Mouse (Mus musculus) fibroblast of lung, adult 2 months (primary cell): ENCODE results near the gene Asb18.

ENCODE experiments used
- DNase-seq: peaks from one replicate; pipeline ENCODE4 v3.0.0-alpha.2; 2011; ENCODE audit warnings: low read depth

The Asb18 gene

GRCm38 (mm10) chr1:90014446-90014845 is at the start of gene Asb18:
Gene Asb18 (minus strand): TSS chr1:90014666.
- no peak for DNase-seq

GRCm38 (mm10) chr1:90060599-90060998 is 46.1 kb upstream of the Asb18 start:
- peak; percentile 38 for DNase-seq

- DNase-seq: no peak
Measured at GRCm38 (mm10) chr1:90060054-90060453, 45.6 kb upstream of the Asb18 start.

- DNase-seq: no peak
Measured at GRCm38 (mm10) chr1:90054991-90055390, 40.5 kb upstream of the Asb18 start.

- DNase-seq: peak; percentile 97
Measured at GRCm38 (mm10) chr1:90051347-90051746, 36.9 kb upstream of the Asb18 start.

- no peak for DNase-seq
Measured at GRCm38 (mm10) chr1:90050046-90050739, 35.7 kb upstream of the Asb18 start.

GRCm38 (mm10) chr1:90028305-90028704 is 13.8 kb upstream of the Asb18 start:
- DNase-seq: no peak

GRCm38 (mm10) chr1:90026945-90027344 is 12.5 kb upstream of the Asb18 start:
- no peak for DNase-seq

- no peak for DNase-seq
Measured at GRCm38 (mm10) chr1:90020336-90020735, 5.9 kb upstream of the Asb18 start.

- no peak for DNase-seq
Measured at GRCm38 (mm10) chr1:90018071-90018470, 3.6 kb upstream of the Asb18 start.

- no peak for DNase-seq
Measured at GRCm38 (mm10) chr1:90013273-90013672, 1.2 kb downstream of the Asb18 start.

GRCm38 (mm10) chr1:90012850-90013249 is 1.6 kb downstream of the Asb18 start:
- no peak for DNase-seq

- no peak for DNase-seq
Measured at GRCm38 (mm10) chr1:90012168-90012567, 2.3 kb downstream of the Asb18 start.

GRCm38 (mm10) chr1:90010077-90010476 is 4.4 kb downstream of the Asb18 start:
- DNase-seq: no peak

- no peak for DNase-seq
Measured at GRCm38 (mm10) chr1:90009188-90009587, 5.3 kb downstream of the Asb18 start.

GRCm38 (mm10) chr1:90006666-90007065 is 7.8 kb downstream of the Asb18 start:
- DNase-seq: no peak

GRCm38 (mm10) chr1:90000981-90001380 is 13.5 kb downstream of the Asb18 start:
- DNase-seq: no peak

GRCm38 (mm10) chr1:89999858-90000257 is 14.6 kb downstream of the Asb18 start:
- DNase-seq: no peak

GRCm38 (mm10) chr1:89998696-89999095 is 15.8 kb downstream of the Asb18 start:
- no peak for DNase-seq

- DNase-seq: no peak
Measured at GRCm38 (mm10) chr1:89998076-89998475, 16.4 kb downstream of the Asb18 start.

GRCm38 (mm10) chr1:89992256-89992655 is 22.2 kb downstream of the Asb18 start:
- no peak for DNase-seq

- DNase-seq: no peak
Measured at GRCm38 (mm10) chr1:89977261-89977660, 37.2 kb downstream of the Asb18 start.

GRCm38 (mm10) chr1:89976411-89976810 is 38.1 kb downstream of the Asb18 start:
- no peak for DNase-seq

GRCm38 (mm10) chr1:89974541-89974940 is 39.9 kb downstream of the Asb18 start:
- DNase-seq: no peak
